Mouse (Mus musculus) gastrocnemius, adult 8-10 months (tissue): ENCODE measurements around the gene Mef2b. TPM values are rescaled to one million over a fixed set of nuclear protein-coding genes. Genes with fewer than 3 reads are reported as not detected.

Experiments
- DNase-seq, 2 experiments: peaks; one replicate each; pipeline ENCODE4 v3.0.0; 2022; ENCODE audit warnings: low spot score in 2 of 2
- total RNA-seq, 4 experiments: library from RNA; stranded (reverse); gene quantifications; 2 replicates each; pipeline ENCODE4 v1.2.4; 2022

Gene Mef2b
- total RNA-seq, 4 experiments from 2014 or later = 0.32 to 0.36 (median 0.34) TPM; not detected in 1

DNA sequence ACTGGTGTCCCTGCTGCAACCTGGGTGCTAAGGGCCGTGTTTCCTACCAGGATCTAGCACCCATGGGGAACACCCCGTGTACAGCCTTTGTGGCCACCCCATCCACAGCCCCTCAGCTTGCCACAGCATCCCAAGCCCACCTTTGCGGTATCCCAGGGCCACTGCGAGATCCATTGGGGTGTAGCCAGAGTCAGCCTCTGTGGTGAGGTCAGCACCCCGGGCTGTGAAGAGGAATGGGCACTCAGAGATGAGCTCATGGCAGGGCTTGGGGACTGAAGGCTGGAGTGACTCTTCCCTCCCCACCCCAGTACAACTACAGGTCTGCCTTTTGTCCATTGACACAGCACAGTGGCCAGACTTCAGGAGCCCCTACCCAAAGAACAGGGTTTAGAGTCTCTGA, 5.4 kb upstream of the Mef2b start:
- no peak for DNase-seq

DNA sequence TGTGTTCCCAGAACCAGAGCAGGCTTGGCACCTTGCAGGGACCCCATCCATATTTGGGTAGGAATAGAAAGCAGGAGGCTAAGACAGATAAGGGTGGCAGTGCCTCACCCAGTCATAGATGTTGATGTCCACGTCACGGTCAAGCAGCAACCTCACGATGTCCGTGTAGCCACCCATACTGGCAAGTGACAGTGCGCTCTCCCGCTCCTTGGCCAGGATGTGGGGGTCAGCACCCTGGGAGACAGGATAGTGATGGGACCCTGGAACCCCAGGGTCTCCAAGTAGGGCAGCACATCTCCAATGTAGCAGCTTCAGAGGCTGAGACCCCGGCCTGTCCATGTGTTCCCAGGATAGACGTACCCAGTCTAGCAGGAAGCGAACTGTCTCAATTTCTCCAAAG, 4.6 kb upstream of the Mef2b start:
- DNase-seq = no peak

DNA sequence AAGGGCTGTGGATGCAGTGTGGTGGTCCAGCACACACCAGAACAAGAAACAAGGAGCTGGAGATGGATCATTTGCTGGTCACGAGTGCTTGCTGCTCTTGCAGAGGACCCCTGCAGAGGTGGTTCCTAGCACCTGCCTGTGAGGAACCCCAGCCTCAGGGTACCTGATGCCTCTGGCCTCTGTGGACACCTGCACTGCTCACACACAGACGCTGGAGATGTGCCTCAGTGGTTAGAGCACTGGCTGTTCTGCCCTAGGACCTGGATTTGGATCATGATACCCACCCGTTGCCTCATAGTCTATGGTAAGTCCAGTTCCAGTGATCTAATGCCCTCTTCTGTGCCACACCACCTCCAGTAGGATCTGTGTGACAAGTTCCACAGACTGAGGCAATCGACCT, 2.9 kb upstream of the Mef2b start:
- no peak for DNase-seq

DNA sequence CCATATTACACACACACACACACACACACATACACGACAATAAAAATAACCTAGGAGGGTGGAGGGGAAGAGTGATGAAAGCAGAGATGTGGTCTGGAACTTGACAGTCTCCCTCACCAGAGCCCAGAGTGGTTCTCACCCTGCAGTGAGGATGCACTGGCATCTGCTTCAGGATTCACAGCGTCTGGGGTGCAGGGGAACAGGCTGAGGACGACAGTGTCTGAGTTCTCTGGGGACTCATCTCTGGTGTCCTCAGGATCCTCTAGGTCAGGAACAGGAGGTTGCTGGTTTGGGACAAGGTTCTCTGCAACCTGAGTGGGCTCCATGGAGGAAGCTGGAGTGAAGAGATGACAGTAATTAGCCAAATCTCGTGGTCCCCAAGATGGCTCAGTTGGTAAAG, 1.6 kb upstream of the Mef2b start:
- DNase-seq = no peak

DNA sequence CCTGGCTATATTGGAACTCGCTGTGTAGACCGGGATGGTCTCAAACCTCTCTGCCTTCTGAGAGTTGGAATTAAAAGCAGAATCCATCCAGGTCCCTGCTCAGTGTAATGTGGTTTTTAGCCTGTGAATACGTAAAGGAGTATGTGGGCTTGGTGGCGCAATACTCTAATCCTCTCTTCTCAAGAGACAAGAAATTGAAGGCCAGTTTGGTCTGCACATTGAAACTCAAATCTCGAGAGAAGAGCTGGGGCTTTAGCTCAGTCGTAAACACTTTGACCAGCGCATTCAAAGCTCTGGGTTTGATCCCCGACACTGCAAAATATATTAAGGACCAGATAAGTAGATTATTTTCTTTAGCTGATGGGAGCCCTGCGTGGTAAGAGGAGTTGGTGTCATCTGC, 470 bp downstream of the Mef2b start:
- DNase-seq = no peak

DNA sequence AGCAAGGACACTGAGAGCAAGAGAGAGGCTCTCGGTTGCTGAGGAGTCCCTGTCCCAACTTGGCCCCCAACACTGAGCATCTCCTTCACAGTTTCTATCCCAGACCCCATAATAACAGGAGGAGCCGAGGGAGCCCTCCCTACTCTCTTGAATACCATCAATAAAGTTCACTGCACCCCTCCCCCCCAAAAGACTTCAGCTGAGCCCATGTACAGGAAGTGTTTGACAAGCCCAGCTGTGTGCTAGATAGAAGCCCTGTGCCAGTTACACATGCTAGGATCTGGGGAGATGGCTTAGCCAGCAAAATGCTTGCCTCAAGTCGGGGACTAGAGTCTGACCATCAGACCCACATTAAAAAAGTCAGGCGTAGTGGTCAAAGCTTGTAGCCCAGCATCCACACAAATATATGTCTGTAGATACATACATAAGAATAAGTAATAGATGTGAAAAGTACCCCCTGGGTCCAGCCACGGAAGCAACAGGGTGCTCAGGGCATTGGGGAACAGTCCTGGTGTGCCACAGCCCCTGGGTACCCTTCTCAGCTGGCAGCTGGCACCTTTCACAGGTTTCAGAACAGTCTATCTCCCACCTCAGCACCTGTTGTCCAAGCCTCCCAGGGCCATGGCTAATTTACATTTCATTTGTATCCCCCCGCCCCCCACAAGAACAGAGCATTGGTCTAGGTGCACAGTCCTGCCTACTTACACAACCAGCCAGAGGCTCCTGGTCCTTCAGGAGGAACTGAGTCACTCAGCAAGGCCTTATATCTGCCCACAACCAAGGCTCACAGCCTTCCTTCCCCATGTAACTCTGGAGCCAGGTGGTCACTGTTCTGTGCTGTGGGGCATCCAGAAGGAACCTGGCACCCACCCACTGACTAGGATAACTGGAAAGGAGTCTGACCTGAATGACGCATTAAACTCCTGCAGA, 8.4 kb downstream of the Mef2b start:
- DNase-seq = no peak

DNA sequence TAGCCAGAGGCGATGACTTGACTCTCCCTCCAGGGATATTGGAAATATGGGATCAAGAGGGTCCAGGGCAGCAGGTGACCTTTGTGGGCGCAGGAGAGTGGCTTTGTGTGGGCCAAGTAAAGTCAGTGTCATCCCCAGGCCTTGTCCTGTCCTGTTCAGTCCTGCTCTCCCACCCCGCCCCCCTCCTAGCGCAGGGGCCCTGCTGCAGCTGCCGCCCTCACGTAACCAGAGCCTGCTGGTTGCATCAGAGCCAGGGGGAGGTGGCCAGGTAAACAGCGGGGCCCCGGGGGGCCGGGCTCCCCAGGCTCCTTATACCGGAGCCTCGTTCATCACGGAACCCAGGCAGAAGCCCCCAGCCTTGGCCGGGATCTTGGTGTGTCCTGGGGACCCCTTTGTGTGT, 10.6 kb downstream of the Mef2b start:
- DNase-seq = peak; percentile 11 to 29

DNA sequence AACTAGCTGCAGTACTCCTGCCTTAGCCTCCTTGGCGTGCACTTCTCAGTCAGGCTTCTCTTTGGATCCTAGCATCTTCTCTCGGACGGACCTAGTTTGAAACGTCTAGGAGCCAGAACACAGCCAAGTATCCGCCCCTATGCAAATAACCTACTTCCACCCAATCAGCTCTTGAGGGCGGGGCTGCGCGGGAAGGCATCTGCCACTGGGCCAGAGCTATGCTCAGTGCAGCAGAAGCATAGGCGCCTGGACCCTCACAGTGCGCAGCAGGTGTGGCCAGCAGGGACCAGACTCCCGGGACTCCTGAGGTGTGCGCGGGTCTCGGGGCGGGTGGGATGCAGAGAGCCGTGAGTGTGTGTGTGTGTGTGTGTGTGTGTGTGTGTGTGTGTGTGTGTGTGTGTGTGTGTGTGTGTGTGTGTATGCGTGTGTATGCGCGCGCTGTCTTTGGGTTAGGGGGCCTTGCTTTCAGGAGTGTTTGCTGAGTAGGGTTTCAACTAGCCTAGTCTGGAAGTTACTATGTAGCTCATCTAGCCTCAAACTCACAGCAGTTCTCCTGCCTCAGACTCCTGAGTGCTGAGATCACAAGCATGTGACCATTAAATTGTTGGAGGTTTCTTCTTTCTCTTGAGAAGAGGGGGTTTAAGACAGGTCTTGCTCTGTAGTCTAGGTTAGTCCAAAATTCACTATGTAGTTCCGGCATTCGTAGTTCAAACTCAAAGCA, 13.2 kb downstream of the Mef2b start:
- peak; percentile 22 for DNase-seq

DNA sequence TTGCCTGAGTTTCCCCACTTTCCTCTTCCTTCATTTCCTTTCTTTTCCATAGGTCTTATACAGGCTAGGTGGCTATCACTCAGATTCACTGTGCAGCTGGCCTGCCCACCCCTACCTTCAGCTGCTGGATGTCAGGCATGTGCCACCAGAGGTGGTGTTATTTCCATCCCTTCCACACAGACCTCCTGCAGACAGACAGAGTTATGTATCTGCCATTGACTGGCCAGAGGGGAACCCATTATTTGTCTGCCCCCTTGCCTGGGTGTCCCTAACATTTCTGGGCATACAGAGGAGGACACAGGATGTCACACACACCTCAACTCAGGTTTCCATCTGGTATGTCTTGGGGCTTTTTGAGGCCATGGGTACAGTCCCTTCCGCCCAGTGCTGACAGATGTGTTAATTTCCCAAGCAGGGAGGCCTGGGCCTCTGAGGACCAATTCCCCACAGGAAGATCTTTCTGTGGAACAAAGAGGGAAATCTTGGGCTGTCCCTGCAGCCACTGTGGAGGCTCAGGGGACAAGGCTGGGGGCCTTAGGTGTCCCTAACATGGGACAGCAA, 17.8 kb downstream of the Mef2b start:
- no peak for DNase-seq

DNA sequence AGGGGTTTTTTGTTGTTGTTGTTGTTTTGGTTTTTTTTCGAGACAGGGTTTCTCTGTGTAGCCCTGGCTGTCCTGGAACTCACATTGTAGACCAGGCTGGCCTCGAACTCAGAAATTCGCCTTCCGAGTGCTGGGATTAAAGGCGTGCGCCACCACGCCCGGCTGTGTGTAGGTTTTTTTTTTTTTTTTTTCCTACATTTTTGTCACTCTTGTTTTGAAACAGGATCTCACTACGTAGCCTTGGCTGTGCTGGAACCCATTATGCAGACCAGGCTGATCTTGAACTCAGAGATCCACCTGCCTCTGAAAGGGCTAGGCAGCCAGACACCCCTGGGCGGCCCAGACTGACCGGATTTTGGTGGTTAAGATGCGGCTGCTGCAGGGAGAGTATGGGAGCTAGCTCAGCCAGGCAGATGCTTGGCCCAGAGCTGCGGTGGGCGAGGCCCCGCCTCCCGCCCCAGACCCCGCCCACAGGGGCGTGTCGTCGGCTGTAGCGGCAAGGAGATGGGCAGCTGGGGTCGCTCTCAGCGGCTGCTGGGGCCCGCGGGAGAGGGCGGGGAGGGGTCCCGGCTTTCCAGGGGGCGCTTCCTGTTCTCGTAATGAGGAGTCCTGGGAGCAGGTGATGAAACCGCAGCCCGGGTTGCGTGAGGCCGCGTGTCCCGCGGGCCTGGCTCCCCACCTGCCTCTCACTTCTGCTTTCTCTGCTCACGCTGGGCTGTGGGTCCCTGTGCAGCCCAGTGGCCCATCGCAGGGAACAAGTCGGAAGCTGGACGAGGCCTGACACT, 18.8 kb downstream of the Mef2b start:
- DNase-seq = peak; percentile 53 to 56

DNA sequence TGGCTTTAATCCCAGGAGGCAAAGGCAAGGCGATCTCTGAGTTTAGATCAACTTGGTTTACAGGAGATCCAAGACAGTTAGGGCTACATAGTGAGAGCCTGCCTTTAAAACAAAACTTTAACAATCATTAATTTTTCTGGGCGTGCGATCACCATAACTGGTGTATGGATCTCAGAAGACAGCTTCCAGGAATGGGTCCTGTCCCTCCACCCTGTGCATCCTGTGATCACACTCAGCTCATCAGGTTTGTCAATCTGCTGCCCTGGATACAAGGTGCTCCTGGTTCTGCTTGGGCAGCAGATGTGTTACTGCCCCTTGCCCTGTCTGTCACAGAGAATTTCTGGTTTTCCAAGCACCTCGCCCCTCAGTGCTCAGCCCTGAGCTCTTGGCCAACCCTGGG, 19.7 kb downstream of the Mef2b start:
- DNase-seq = no peak

DNA sequence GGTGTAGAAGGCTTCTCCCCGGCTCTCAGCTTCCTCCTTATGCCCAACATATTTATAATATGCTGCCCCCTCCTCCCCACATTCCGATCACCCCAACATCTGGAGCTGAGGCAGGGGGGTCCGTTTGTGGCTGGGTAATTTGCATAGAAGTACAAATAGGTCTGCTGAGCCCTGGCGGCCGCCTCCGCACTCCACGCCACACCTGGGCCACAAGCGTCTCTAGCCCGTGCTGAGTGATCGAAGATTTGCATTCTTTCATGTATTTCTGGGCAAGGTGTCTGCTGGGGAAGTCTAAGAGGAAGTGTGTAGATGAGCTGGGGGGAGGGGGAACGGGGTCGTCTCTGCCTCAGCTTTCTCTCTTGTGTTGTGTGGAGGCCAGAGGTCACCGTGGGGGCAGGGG, 20.5 kb downstream of the Mef2b start:
- DNase-seq = no peak

DNA sequence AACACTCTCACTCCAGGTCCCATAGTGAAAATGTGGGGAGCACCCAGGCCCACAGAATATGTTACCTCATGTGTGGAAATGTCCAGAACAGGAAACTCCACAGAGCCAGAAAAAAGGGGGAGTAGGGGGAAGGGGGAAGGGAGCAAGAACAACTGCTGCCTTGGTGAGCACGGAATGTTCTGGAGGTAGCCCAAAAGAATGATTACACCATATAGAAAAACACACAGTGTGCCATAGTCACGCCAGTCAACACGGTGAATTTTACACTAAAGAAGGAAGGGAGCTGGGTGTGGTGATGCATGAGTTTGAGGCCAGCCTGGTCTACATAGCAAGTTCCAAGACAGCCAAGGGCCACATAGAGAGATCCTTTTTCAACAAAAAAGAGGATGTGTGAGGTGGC, 23.8 kb downstream of the Mef2b start:
- no peak for DNase-seq

DNA sequence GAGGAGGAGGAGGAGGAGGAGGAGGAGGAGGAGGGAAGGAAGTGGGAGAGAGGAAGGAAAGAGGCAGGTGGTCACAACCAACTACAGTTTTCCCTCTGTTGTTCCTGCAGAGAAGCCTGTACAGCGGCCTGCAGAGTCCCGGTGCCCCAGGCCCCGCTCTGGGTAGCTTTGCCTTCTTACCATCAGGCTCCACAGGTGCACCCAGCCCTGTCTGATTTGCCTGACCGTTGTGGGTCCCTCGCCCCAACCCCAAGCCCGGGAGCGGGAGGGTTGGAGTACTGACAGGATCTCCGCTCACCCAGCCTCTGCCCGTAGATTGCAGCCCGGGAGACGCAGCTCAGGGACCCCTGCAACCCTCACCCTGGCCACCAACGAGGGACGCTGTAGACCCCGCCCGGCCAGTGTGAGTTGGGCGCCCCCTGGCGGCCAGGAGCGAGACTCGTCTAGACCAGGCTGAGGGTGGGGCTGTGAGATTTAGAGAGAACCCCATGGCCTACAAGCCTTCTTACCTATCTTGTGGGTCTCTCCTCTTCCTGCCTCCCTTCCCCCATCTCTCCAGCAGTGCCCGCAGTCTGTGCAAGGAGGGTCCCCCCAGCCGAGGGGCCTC, 27.1 kb downstream of the Mef2b start:
- DNase-seq = peak; percentile 24 to 39

DNA sequence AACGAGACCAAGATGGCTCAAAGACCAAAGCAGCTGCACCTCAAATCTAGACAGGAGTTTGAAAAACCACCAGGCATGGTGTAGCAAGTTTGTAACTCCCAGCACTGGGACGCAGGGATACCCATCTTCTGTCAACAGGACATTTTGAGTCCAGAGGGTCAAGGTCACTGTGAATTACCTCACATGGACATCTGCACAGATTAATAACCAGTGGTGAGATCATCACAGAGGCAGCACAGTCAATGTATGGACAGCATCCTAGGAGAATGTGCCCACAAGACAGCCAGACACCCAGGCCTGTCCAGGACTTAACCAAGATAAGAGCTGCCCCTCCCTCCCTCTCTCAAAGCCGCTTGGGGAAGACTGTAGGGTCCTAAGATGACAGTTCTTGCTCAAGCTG, 30.6 kb downstream of the Mef2b start:
- DNase-seq = no peak

DNA sequence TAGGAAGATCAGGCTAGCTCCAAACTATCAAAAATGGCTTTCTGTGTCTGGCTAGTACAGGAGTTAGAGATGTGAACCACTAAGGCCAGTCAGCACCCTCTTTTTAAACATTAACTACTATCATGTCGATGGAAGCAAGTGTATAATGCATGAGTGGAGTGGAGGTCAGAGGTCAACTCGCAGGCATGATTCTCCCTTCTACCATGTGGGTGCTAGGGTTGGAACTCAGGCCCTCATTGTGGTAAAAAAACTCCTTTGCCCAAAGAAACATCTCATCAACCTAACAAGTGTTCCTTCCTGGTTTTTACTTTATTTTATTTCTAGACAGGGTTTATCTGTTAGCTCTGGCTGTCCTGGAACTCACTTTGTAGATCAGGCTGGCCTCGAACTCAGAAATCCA, 31.2 kb downstream of the Mef2b start:
- no peak for DNase-seq

DNA sequence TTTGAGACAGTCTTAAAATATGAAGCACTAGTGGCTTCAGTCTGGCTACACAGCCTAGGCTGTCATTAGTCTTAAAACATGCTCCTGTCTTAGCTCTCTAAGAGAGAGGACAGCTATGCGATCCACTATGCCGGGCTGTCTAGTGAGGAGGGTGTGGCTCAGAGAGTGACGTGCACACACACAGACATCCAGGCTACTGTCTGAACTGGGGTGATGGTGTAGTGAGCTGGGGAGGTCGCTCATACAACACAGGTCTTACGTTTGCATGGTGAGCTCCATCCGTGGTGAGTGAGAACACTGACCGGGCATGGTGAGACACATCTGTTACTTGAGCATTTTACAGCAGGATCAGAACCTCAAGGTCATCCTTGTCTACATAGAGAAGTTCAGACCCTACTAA, 31.7 kb downstream of the Mef2b start:
- DNase-seq = no peak

DNA sequence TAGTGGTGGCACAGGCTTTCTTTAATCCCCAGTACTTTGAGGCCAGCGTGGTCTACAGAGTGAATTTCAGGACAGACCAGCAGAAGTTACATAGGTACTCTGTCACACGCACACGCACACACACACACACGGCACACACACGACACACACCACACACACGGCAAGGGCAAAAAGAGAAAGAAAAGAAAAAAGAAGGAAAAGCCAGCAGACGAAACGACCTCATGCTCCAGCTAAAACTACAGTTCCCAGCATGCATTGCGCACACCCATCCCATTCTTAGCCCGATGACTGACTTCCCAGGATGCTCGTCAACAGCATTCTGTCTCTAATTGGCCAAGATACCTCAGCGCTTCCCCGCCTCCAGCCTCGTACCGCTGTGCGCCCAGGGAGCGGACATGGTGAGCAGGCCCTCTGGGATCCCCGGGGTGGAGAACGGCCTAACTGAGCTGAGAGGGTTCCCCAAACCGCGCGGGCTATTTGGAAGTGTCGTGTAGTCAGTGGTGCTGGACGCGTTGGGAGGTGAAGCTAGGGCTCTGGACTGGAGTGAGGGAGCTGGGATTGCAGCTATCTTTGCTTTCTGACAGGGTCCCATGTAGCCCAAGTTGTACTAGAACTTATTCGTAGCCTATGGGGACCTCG, 32.7 kb downstream of the Mef2b start, which contains the start of gene Tmem161a:
TSS of gene Tmem161a (plus strand) at position 314 of the 639 bp plus-strand sequence.
- DNase-seq = peak; percentile 87 to 89

DNA sequence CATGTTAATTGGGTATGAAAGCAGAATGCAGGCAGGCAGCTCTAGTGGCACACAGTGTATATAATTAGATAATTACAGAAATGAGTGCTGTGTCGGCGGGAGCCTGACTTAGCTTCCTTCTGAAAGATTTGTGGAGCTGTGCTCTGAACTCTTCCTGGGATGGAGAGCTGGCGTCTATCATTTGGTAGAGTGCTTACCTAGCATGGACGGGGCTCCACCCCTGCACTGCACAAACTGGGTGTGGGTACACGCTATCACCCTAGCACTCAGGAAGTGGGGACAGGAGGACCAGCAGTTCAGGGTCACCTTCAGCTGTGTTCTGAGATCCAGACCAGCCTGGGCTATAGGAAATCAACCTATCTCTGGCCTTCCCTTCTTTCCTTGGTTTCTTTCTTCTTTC, 33.8 kb downstream of the Mef2b start:
- no peak for DNase-seq

DNA sequence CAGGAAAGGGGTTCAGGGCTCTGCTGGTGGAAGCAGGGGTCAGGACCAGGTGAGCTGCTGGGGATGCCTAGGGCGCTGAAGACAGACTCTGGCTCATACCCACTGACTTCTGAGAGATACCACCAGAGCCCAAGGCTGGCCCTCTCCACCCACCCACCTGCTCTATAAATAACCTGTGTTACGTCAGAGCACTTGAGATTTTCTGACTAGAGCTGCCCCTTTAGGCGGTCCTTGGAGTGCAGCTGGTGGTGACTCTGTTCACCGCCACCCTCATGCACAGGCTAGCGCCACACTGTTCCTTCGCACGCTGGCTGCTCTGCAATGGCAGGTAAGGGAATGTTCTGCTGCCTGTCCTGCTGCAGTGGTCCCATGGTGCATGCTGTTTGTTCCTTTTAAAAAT, 34.6 kb downstream of the Mef2b start:
- DNase-seq = no peak

DNA sequence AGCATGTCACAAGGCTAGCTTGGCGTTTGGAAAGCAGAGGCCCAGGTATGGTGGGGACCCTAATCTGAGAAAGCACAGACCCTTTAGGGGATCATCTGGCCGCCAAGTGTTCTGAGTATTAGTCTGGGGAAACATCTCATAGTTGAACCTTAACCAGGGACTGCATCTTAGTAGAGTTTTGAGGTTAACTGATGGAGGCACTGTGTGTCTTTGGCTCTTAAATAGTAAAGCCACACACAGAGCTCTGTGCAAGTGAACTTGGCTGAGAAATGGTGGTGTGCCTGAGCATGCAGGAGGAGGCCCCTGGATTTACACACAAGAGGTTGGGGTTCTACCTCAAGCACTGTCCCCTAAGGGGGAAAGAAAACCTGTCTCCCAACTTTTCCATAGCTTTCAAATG, 38.7 kb downstream of the Mef2b start:
- no peak for DNase-seq
